Mouse (Mus musculus) bone marrow, adult 2 months (tissue): Measurements from ENCODE around the gene Gm42417.

Experiments
- CTCF ChIP-seq: fragments of 200-500 bp; IDR thresholded peaks from 2 replicates; pipeline ENCODE4 v1.5.1; 2011; ENCODE audit warnings: low read length, control low read depth; ENCODE audit not compliant: control insufficient read depth, insufficient read depth
- POLR2A ChIP-seq: fragments of 200-500 bp; IDR thresholded peaks from 2 replicates; pipeline ENCODE4 v1.6.1; 2011; ENCODE audit warnings: low read depth, mild to moderate bottlenecking, control low read depth, low read length, borderline replicate concordance; ENCODE audit not compliant: control insufficient read depth

GRCm38 (mm10) chr1:36496719-36497118, 42.5 kb downstream of the Gm42417 start:
- TF ChIP-seq POLR2A, result no peak
- no peak for TF ChIP-seq CTCF
